Mouse (Mus musculus) megakaryocyte, embryonic 14.5 days (primary cell): ENCODE measurements around the gene 4930539E08Rik.

Experiments
- FLI1 ChIP-seq: IDR thresholded peaks from 2 replicates; pipeline ENCODE4 v1.6.1; 2012; ENCODE audit warnings: low read length, inconsistent platforms, mixed read lengths
- GATA1 ChIP-seq: IDR thresholded peaks from 3 replicates; pipeline ENCODE4 v1.6.1; 2012; ENCODE audit warnings: mixed read lengths, low read length, inconsistent platforms, borderline replicate concordance

DNA sequence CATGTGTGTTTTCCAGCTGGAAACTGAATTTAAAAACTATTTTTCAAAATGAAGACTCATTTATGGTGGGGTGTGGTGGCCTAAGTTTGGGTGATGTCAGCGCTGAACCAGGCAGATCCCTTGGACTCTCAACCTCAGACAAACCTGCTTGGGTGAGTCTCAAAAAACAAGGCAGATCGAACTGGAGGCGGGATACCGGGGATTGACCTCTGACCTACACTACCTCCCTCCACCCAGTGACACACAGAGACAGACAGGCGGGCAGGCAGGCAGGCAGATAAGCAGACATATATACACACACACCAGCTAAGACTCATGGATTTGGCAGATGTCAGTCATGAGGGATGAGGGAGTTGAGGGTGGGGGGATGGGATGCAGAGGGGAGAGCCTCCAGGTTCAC, 16.9 kb downstream of the 4930539E08Rik start:
- TF ChIP-seq GATA1 (no peak), FLI1 (no peak)
